Mouse (Mus musculus) granulocyte monocyte progenitor cell, adult 5-6 weeks (primary cell): Measurements from ENCODE around the gene Dpp6. TPM values are rescaled to one million over a fixed set of nuclear protein-coding genes. Genes with fewer than 3 reads are reported as not detected.

Experiments
- ATAC-seq: replicated peaks from 2 replicates; pipeline ENCODE4 v1.8.0; 2016; ENCODE audit warnings: mild to moderate bottlenecking, moderate TSS enrichment, inconsistent platforms; ENCODE audit not compliant: poor library complexity, severe bottlenecking
- total RNA-seq, 2 experiments: library from RNA; stranded (forward) in 1 of 2; stranded (reverse) in 1 of 2; fragments of 200-712, 200-1000 nt in 1 of 2; fragments of >200 nt in 1 of 2; fragmentation: Nextera tagmentation in 1 of 2; gene quantifications; 2 replicates each; pipeline ENCODE4 v1.2.3; 2014 to 2017

The Dpp6 gene
- total RNA-seq, 2 experiments from 2014 or later, result not detected

DNA sequence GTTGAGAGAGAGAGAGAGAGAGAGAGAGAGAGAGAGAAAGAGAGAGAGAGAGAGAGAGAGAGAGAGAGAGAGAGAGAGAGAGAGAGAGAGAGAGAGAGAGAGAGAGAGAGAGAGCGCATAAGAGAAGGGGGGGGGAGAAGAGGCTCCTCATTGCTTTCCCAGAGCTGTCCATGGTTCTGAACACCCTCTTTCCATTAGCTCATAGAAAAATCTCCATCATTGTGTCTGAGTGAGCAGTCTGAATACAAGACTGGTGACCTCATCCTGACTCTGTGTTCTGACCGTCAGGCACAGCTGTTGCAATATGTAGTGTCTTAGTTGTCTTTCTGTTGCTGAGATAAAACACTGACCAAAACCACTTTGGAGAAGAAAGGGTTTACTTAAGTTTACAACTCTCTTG lies 235.4 kb downstream of the Dpp6 start:
- no peak for ATAC-seq

GRCm38 (mm10) chr5:27056436-27056835 lies 239.4 kb downstream of the Dpp6 start:
- ATAC-seq, result no peak

DNA sequence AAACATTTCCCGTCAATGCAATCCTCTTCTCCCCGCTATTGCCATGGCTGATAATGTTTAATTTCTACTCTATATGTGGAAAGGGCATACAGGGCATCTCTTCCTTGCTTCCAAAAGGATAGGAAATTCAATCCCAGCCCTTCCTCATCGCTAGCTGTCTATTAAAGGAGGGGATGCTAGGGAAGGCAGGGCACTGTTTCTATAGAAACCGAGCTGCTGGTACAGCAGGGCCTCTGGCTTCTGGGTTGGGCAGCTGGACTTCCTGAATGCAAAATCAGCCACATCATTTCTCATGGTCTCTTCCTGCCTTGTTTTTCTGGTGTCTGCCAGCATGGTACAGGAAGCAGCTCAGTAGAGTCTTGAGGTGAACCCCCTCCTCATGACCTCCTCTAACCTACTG lies 243.1 kb downstream of the Dpp6 start:
- ATAC-seq, result no peak

DNA sequence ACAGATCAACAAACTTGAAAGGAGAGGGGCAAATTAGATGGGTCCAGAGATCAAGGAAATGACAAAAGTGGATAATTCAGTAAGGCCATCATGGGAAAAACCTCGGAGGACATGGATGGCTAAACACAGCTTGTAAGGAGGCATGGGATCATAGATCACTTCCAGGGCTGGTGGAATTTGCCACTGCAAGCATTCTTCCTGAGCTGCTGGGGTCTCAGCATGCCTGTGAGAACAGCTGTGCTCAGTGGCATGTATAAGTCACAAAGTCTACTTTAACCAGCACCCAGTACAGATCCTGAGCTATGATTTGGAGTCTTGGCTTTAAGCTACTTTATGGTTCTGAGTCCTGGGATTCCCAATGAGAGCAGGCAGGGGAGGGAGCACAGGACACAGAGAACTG lies 246.9 kb downstream of the Dpp6 start:
- no peak for ATAC-seq

DNA sequence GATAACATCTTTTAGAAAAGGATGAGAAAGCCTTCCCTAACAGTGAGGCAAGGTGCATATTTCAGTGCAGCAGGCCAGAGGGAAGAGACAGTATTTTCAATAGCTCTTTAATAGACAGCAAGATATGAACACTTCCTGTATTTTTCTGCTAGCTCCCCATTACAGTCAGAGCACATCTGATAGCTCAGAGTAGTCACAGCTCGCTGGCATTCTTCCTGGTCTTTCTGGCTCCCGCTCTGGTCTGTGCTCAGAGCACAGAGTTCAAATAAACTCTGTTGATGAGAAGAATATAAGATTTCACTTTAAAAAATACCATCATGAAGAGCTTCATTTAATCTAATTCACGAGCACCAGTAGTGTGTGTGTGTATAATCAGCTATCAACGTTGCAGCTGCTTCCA lies 249.8 kb downstream of the Dpp6 start:
- no peak for ATAC-seq

DNA sequence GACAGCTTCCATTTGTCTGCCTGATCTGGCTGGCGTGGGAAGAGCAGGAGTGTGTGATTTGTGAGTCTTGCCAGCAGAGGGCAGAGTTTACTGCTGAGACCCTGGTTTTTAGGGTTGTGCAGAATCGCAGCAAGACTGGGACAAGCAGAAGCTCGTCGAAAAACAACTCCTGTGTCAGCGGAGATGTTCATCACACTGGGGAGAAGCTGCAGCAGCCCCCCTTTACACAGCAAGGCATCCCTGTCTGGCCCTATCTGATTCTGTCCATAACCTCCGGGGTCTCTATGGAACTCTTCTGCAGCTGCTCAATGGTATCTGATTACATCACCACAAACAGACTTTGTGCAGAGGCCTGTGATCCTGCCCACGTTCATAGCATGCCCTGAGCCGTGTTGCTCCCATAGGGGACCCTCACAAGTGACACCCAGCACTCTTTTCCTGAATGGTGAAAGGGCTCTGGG lies 258.2 kb downstream of the Dpp6 start:
- peak; percentile 48; the same call in 1 of the 2 replicates for ATAC-seq

DNA sequence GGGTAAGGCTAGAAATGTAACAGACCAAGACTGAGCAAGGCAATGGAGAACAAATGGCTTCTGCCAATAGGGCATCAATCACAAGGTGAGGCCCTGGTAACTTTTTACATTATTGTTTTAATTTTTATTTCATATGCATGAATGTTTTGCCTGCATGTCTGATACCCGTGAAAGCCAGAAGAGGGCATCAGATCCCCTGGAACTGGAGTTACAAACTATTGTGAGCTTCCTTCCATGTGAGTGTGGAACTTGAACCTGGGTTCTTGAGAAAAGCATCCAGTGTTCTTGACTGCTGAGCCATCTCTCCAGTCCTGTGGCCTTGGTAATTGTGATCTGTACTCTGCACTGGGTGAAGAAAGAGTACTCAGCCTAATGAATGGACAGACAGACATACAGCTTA lies 259.0 kb downstream of the Dpp6 start:
- no peak for ATAC-seq

DNA sequence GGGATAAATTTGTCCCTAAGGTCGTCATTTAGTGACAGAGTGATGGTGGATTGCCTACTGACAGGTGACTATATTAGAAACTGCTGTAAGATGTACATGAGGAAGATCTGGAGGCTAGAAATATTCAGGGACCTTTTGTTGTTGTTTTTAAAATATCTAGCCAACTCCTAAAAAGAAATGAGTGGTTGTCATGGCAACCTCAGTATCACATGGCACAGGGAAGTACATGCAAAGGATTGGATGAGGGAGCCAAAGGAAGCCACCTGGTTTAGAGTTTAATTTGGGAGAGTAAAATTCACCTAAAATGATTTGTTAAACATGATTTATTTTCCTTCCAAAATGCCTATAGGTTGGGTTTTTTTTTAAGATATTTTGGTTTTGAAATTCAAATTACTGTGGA lies 260.8 kb downstream of the Dpp6 start:
- ATAC-seq, result no peak

GRCm38 (mm10) chr5:27081275-27081674 lies 264.3 kb downstream of the Dpp6 start:
- ATAC-seq, result no peak

- no peak for ATAC-seq
Observed at GRCm38 (mm10) chr5:27083762-27084161, 266.8 kb downstream of the Dpp6 start.

DNA sequence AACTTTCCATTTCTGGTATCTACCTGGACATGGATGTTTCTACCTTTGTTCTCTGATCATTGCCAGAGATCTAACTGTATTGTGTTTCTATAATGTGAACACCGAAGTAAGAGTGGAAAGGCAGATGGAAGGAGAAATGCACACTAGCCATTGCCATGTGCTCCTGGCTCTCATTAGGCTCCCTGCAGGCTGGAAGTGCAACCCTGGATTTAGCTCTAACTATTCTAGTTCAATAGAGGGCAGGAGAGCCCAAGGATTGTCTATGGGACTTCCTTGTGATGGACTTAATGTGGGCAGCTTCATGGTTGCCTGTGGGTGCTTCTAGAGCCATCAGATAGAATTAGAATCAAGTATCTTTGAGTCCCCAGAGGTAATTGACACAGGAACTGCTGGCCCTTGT lies 291.2 kb downstream of the Dpp6 start:
- ATAC-seq, result no peak

- no peak for ATAC-seq
Observed at GRCm38 (mm10) chr5:27122479-27122878, 305.5 kb downstream of the Dpp6 start.

- ATAC-seq, result no peak
Observed at GRCm38 (mm10) chr5:27122944-27123343, 305.9 kb downstream of the Dpp6 start.

DNA sequence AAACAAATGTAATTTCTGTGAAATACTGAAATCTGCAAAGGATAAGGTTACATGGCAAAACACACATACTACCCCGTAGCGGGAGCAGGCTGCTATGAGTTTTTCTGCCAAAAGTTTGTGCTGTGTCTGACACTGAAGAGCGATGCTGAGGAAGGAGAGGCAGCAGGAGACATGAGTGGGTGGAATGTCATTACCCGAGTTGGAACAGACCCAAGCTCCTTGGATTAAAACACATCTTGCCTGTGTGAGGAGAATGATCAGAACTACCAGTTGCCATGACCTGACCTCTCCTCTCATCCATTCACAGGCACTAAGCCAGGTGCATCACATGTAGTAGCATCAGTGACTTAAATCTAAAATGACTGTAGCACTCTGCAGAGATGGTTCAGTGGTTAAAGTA lies 309.0 kb downstream of the Dpp6 start:
- no peak for ATAC-seq

DNA sequence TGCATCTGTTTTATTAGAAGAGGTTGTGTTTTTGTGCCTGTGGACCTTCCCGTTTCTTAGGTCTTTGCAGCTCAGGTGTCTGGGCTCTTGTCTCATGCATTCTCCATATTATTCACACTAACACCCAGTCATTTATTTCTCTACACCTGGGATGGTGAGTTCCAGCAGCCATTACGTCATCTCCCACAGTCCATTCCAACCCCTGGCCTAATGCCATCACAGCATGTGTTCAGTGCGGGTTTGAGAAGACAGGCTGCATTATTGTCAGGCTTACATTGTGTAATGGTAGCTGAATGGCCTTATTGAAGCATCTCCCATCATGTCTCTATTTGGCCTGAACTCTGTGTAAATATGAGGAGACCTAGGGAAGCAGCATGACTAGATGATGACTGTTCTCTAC lies 316.2 kb downstream of the Dpp6 start:
- no peak for ATAC-seq

DNA sequence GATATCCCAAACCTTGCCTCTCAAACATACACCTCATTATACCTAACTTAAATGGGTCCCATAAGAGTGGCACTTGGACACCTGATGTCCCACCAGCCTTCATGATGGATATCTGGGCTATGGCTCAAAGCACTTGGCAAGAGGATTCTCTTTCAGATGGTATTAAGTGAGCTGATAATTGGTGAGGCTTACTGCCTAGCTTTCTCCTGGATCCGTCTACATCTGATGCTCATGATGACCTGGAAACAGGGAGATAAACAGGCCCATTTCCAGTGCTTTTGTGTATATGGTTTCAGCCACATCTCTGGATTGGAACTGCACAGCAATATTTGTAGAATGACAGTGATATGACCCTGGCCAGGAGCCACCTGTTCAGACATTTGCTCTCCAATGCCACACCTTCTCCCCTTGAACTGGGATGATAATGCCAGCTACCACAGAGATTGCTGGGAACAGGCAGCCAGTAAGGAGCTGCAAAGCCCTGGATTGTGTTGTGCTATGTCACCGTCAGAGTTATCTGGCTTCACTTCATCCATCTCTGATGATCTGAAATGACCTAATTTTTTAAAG lies 317.5 kb downstream of the Dpp6 start:
- no peak for ATAC-seq

DNA sequence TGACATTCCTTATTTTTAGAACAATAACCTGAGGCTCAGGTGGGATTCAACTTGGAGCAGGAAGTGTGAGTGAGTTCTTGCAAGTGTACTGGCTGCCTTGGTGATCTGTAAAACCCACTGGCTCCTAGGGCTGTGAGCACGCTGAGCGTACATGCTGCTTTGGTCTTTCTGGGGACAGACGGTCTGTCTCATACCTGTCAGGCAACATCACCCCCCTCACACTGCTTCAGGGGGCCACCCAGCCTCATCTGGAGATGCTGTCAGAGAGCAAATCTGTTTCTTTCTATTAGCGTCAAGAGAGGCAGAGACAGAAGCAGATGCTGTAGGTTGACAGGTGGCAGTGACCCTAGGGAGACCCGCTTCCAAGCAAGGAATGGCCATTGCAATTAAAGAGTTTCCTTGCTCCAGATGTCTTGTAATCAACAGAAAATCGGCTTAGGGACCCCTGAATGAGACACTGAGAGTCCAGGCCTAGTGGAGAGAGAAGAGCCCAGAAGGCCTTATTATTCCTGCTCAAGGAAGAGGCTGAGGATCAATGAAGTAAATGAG lies 330.5 kb downstream of the Dpp6 start:
- ATAC-seq, result no peak

DNA sequence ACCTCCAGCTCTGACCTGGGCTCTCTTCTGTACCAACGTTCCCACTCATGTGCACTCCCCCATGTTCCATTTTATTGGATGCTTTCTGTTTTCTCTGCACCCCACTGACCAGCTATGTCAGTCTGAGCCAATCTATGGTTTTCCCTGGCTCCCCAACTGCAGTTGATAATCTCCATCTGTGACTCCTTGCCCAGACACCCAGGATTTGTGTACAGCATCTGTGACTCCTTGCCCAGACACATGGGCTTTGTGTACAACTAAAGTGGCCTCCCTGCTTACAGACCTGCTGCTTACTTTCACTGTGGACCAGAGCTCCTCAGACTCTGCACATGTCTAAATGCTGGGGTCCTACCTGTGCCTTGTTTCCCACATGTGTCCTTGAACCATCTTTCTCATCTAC lies 334.0 kb downstream of the Dpp6 start:
- no peak for ATAC-seq

- ATAC-seq, result no peak
Observed at GRCm38 (mm10) chr5:27155671-27156070, 338.7 kb downstream of the Dpp6 start.

DNA sequence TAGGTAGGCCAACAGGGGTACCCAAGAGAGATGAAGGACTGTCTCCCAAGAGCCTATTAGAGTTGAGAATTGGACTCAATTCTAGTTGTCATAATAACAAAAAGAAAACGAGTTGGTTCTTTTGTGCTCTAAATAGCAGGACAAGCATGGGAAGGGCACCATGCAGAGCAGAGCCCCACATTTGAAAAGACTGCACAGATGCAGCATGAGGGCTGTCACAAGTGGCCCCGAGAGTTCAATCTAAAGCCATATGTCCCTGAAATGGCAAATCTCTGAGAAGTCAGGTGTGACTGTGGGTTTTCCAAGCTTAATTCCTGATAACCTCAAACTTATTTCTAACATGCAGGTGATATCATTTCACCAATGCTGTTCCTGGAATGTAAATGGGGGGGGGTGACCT lies 339.4 kb downstream of the Dpp6 start:
- ATAC-seq, result no peak

DNA sequence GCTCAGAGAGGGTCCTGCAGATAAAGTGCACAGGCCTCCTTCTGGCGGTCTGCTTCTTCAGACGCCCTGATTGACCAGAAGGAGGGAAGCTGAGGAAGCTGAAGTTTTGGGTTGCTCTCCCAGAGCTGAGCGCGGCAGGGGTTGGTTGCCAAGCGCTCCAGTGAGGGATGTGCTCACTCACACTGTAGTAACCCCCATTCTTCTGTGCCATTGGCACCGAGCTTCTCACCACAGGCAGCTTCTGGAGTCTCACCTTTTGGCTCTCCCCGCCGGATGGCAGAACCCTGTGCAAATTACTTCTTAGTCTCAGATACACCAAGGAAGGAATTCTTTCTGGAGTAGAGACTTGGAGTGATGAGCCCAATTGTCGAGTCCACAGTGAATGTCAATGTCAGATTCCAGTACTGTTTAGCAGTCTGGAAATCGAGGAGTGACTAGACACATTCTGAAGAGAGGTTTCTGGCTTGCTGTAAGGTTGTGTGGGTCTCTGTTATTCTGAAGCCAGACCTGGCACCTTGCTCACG lies 344.2 kb downstream of the Dpp6 start:
- no peak for ATAC-seq

DNA sequence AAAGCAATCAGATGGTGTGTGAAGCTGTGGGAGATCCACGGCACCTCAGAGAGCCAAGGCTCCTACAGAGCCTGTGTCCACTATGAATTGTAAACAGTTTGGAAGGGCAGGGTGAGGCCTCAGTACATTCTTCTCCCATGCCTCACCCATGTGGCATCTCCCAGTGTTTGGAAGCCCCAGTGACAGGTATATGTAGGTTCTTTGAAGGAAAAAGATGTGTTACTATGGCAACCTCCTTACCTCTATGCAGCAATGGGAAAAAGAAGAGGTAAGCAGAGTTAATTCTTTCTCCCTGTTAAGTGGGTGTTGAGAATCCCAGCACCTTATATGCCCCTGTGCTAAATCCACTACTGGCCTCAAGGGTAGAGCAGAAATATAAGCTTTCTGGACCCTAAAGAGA lies 351.5 kb downstream of the Dpp6 start:
- no peak for ATAC-seq
